Mouse (Mus musculus): ENCODE measurements around the gene Gpr180.

DNA sequence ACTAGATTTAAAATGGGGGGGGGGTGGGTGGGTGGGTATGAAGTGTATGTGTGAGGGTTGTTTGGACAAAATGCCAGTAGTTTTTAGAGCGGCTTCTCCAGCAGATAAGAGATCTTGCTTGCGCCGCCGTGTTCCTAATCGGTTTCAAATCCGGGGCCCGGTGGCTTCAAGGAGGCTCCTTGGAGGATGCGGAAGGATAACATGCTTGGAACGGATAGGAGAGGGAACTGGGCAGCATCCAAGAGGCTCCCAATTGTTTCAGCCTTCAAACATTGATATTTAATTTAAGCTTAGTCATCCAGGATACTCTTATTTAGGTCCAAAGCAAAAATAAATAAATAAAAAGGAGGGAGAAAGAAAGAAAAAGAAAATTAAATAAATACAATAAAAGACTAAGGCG, 56.7 kb downstream of the Gpr180 start:
- no peak for TF ChIP-seq CTCF (IDR thresholded peaks at IDR 0.05; ENCODE audit: insufficient read depth, low read length)
- TF ChIP-seq POLR2A (IDR thresholded peaks at IDR 0.05; ENCODE audit: borderline replicate concordance, extremely low read depth, low read depth, low read length): no peak
